ENCODE assay signal across 10 mouse cellular contexts in the genomic region with DNA sequence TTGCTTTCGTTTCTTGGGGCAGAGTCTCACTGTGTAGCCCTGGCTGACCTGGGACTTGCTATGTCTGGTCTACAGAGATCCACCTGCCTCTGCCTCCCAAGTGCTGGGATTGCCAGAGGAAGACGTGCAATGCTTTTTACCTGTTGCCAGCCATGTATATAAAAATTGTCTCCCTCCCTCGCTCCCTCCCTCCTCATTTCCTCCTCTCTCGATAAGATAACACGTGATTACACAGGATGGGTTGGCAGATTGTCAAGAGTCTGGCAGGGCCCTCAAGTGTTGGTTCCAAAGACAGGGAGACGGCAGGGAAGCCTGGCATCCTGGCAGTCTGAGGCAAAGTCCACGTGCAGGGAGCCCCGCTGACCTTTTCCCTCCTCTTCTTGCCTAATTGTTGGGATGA. TPM values are rescaled to one million over a fixed set of nuclear protein-coding genes. Genes with fewer than 3 reads are reported as not detected.
DNase-seq lines count a peak whose midpoint lies in the region; ATAC-seq and TF ChIP-seq lines count a peak whose summit lies in the region.
"Had no signal": no experiment of that assay in that cellular context is flagged by ENCODE, and none has a peak within 500 bp of the region (broad histone marks: within the 10 kb centered on the region; RNA-seq: fewer than 3 reads in every experiment).

No protein-coding gene starts in this region.

- 60% methylated on average over 8 of the region's 8 CpGs for WGBS in embryonic facial prominence, embryonic 14.5 days
- WGBS in embryonic facial prominence, embryonic 10.5 days: 84% methylated on average over 8 of the region's 8 CpGs
- 16% methylated on average over 8 of the region's 8 CpGs for WGBS in lung, adult 2 months
- 23% methylated on average over 8 of the region's 8 CpGs for WGBS in intestine, postnatal 0 days
- WGBS in stomach, postnatal 0 days: 43% methylated on average over 8 of the region's 8 CpGs
- WGBS in midbrain, embryonic 13.5 days: 85% methylated on average over 8 of the region's 8 CpGs

- TF ChIP-seq POLR2A in lung, adult 2 months (IDR thresholded peaks at IDR 0.05; ENCODE audit: borderline replicate concordance, extremely low read depth, low read depth, low read length): no peak

- 0 out of 2 replicates have a peak overlapping the region, but pooled peaks have one; percentile 48 for H3K27ac ChIP-seq in embryonic facial prominence, embryonic 14.5 days (replicated peaks; ENCODE audit: low read depth, low read length)
- H3K27ac ChIP-seq in embryonic facial prominence, embryonic 10.5 days (replicated peaks): no peak overlapping the region
- H3K27ac ChIP-seq in intestine, postnatal 0 days (ENCODE audit: low read depth, low read length): no peak overlapping the region
- no peak overlapping the region for H3K27ac ChIP-seq in stomach, postnatal 0 days (replicated peaks)
- H3K27ac ChIP-seq in midbrain, embryonic 13.5 days: no peak overlapping the region

- ATAC-seq in embryonic facial prominence, embryonic 14.5 days (ENCODE audit: low read depth): no peak
- peak; percentile 46 for ATAC-seq in intestine, postnatal 0 days
- ATAC-seq in stomach, postnatal 0 days (ENCODE audit: low FRiP score, low TSS enrichment): no peak; the same call in 1 of the 2 replicates
- no peak for ATAC-seq in midbrain, embryonic 13.5 days

- no peak overlapping the region for H3K4me2 ChIP-seq in embryonic facial prominence, embryonic 14.5 days (ENCODE audit: low read depth, low read length)
- H3K4me2 ChIP-seq in intestine, postnatal 0 days (replicated peaks; ENCODE audit: low read depth): no peak overlapping the region
- no peak overlapping the region for H3K4me2 ChIP-seq in stomach, postnatal 0 days (replicated peaks; ENCODE audit: low read depth)
- H3K4me2 ChIP-seq in midbrain, embryonic 13.5 days (replicated peaks): no peak overlapping the region
- H3K4me2 ChIP-seq: embryonic facial prominence, embryonic 12.5 days had no signal

- peak; percentile 48 for DNase-seq in embryonic facial prominence, embryonic 14.5 days (ENCODE audit: low spot score)
- no peak for DNase-seq in embryonic facial prominence, embryonic 10.5 days (ENCODE audit: low spot score)
- peak; percentile 68 to 76 for DNase-seq in lung, adult 18-20 months
- no peak for DNase-seq in lung, adult 2 months
- DNase-seq in lung, postnatal 4 days: peak; percentile 57 to 66
- no peak for DNase-seq in stomach, postnatal 0 days (ENCODE audit: low spot score)
- DNase-seq: layer of hippocampus, adult 9-11 months had no signal

- no peak for TF ChIP-seq EP300 in stomach, postnatal 0 days (optimal IDR thresholded peaks at IDR 0.05)

- H3K27me3 ChIP-seq in embryonic facial prominence, embryonic 14.5 days (replicated peaks; ENCODE audit: control insufficient read depth, insufficient read depth, low read length): no peaks in the 10 kb centered on the region
- no peaks in the 10 kb centered on the region for H3K27me3 ChIP-seq in embryonic facial prominence, embryonic 10.5 days (replicated peaks; ENCODE audit: low read depth, poor library complexity, severe bottlenecking)
- no peaks in the 10 kb centered on the region for H3K27me3 ChIP-seq in intestine, postnatal 0 days (replicated peaks; ENCODE audit: control insufficient read depth, insufficient read depth, low read length)
- H3K27me3 ChIP-seq in stomach, postnatal 0 days (ENCODE audit: control insufficient read depth, insufficient read depth, low read length): no peaks in the 10 kb centered on the region
- no peaks in the 10 kb centered on the region for H3K27me3 ChIP-seq in midbrain, embryonic 13.5 days
- H3K27me3 ChIP-seq: embryonic facial prominence, embryonic 12.5 days had no signal

- TF ChIP-seq CTCF in lung, adult 2 months (IDR thresholded peaks at IDR 0.05; ENCODE audit: insufficient read depth, low read length): no peak
- no peak for TF ChIP-seq CTCF in intestine, postnatal 0 days (IDR thresholded peaks at IDR 0.05; ENCODE audit: low read depth)
- no peak for TF ChIP-seq CTCF in stomach, postnatal 0 days (IDR thresholded peaks at IDR 0.05; ENCODE audit: low read depth)

- H3K9me3 ChIP-seq in embryonic facial prominence, embryonic 14.5 days (ENCODE audit: control insufficient read depth, low read length): no peaks in the 10 kb centered on the region
- no peaks in the 10 kb centered on the region for H3K9me3 ChIP-seq in embryonic facial prominence, embryonic 10.5 days
- no peaks in the 10 kb centered on the region for H3K9me3 ChIP-seq in intestine, postnatal 0 days (ENCODE audit: control insufficient read depth)
- H3K9me3 ChIP-seq in stomach, postnatal 0 days (ENCODE audit: control insufficient read depth, low read length): no peaks in the 10 kb centered on the region
- no peaks in the 10 kb centered on the region for H3K9me3 ChIP-seq in midbrain, embryonic 13.5 days
- H3K9me3 ChIP-seq: embryonic facial prominence, embryonic 12.5 days had no signal

- H3K4me3 ChIP-seq in embryonic facial prominence, embryonic 14.5 days (ENCODE audit: low read depth, low read length): no peak overlapping the region
- H3K4me3 ChIP-seq in embryonic facial prominence, embryonic 10.5 days: no peak overlapping the region
- no peak overlapping the region for H3K4me3 ChIP-seq in lung, adult 2 months (replicated peaks; ENCODE audit: extremely low read depth, low read depth, low read length)
- no peak overlapping the region for H3K4me3 ChIP-seq in intestine, postnatal 0 days (ENCODE audit: low read depth, low read length)
- no peak overlapping the region for H3K4me3 ChIP-seq in stomach, postnatal 0 days (ENCODE audit: low read depth, low read length)
- no peak overlapping the region for H3K4me3 ChIP-seq in midbrain, embryonic 13.5 days (replicated peaks)
- H3K4me3 ChIP-seq: embryonic facial prominence, embryonic 12.5 days had no signal

- 0 out of 2 replicates have a peak, but pooled peaks cover 7% of the 10 kb centered on the region for H3K36me3 ChIP-seq in embryonic facial prominence, embryonic 14.5 days (ENCODE audit: control insufficient read depth, insufficient read depth, low read length)
- peaks cover 79% of the 10 kb centered on the region for H3K36me3 ChIP-seq in embryonic facial prominence, embryonic 10.5 days (replicated peaks)
- H3K36me3 ChIP-seq in intestine, postnatal 0 days (ENCODE audit: control insufficient read depth, insufficient read depth): peaks cover 15% of the 10 kb centered on the region
- no peaks in the 10 kb centered on the region; the same call in 1 of the 2 replicates for H3K36me3 ChIP-seq in stomach, postnatal 0 days (ENCODE audit: control insufficient read depth, insufficient read depth, low read length)
- no peaks in the 10 kb centered on the region for H3K36me3 ChIP-seq in midbrain, embryonic 13.5 days

- peaks cover 29% of the 10 kb centered on the region for H3K4me1 ChIP-seq in embryonic facial prominence, embryonic 14.5 days (ENCODE audit: control insufficient read depth, insufficient read depth, low read length)
- H3K4me1 ChIP-seq in embryonic facial prominence, embryonic 10.5 days: peaks cover 75% of the 10 kb centered on the region
- peaks cover 40% of the 10 kb centered on the region for H3K4me1 ChIP-seq in lung, adult 2 months (ENCODE audit: control insufficient read depth, insufficient read depth, low read length)
- peaks cover 12% of the 10 kb centered on the region for H3K4me1 ChIP-seq in intestine, postnatal 0 days (replicated peaks; ENCODE audit: control insufficient read depth, insufficient read depth, low read length)
- 0 out of 2 replicates have a peak, but pooled peaks cover 6% of the 10 kb centered on the region for H3K4me1 ChIP-seq in stomach, postnatal 0 days (replicated peaks; ENCODE audit: control insufficient read depth, insufficient read depth)
- no peaks in the 10 kb centered on the region for H3K4me1 ChIP-seq in midbrain, embryonic 13.5 days (replicated peaks)

- H3K9ac ChIP-seq in embryonic facial prominence, embryonic 14.5 days (ENCODE audit: low read depth, low read length): no peak overlapping the region
- no peak overlapping the region for H3K9ac ChIP-seq in intestine, postnatal 0 days (ENCODE audit: low read depth, low read length)
- H3K9ac ChIP-seq in stomach, postnatal 0 days (ENCODE audit: low read length): no peak overlapping the region
- H3K9ac ChIP-seq in midbrain, embryonic 13.5 days (replicated peaks): no peak overlapping the region
- H3K9ac ChIP-seq: embryonic facial prominence, embryonic 12.5 days had no signal

RNA-seq across cellular contexts. Expression of a gene that starts 32.2 kb away (rescaled TPM):
- polyA plus RNA-seq in embryonic facial prominence, embryonic 14.5 days (2014; fragmentation: Nextera tagmentation; extraction: Ambion mirVana): 7.9 and 8.8 TPM in 2 replicates
- 7.2 and 7.3 TPM in 2 replicates for polyA plus RNA-seq in embryonic facial prominence, embryonic 10.5 days (2016; fragmentation: Nextera tagmentation; extraction: Ambion mirVana)
- polyA plus RNA-seq in lung, adult 2 months (2012; rRNA removed): 260 and 369 TPM in 2 replicates
- polyA plus RNA-seq in intestine, postnatal 0 days (2015; fragmentation: Nextera tagmentation; extraction: Ambion mirVana): 5.4 and 6.1 TPM in 2 replicates
- 6.0 and 7.3 TPM in 2 replicates for polyA plus RNA-seq in stomach, postnatal 0 days (2015; fragmentation: Nextera tagmentation; extraction: Ambion mirVana)
- polyA plus RNA-seq in midbrain, embryonic 13.5 days (2015; fragmentation: Nextera tagmentation; extraction: Ambion mirVana): 1.2 and 2.4 TPM in 2 replicates

Comparison
In these comparisons a context has a peak if more than half of its experiments do, and no peak if none do; other contexts are left out.
1. DNase-seq: peak in embryonic facial prominence, embryonic 14.5 days (single experiment), lung, adult 18-20 months (2 of 2) and lung, postnatal 4 days (2 of 2); none in embryonic facial prominence, embryonic 10.5 days (single experiment), lung, adult 2 months (single experiment) and stomach, postnatal 0 days (single experiment).
2. RNA of a gene that starts 32.2 kb away (polyA plus RNA-seq): 260 to 369 TPM in lung, adult 2 months; 7.9 to 8.8 TPM in embryonic facial prominence, embryonic 14.5 days, 7.2 to 7.3 TPM in embryonic facial prominence, embryonic 10.5 days, 5.4 to 6.1 TPM in intestine, postnatal 0 days, 6.0 to 7.3 TPM in stomach, postnatal 0 days and 1.2 to 2.4 TPM in midbrain, embryonic 13.5 days; every median in the first group is over 10 times any median in the second.